Mouse (Mus musculus): ENCODE data around the gene Abraxas2.

The Abraxas2 gene

DNA sequence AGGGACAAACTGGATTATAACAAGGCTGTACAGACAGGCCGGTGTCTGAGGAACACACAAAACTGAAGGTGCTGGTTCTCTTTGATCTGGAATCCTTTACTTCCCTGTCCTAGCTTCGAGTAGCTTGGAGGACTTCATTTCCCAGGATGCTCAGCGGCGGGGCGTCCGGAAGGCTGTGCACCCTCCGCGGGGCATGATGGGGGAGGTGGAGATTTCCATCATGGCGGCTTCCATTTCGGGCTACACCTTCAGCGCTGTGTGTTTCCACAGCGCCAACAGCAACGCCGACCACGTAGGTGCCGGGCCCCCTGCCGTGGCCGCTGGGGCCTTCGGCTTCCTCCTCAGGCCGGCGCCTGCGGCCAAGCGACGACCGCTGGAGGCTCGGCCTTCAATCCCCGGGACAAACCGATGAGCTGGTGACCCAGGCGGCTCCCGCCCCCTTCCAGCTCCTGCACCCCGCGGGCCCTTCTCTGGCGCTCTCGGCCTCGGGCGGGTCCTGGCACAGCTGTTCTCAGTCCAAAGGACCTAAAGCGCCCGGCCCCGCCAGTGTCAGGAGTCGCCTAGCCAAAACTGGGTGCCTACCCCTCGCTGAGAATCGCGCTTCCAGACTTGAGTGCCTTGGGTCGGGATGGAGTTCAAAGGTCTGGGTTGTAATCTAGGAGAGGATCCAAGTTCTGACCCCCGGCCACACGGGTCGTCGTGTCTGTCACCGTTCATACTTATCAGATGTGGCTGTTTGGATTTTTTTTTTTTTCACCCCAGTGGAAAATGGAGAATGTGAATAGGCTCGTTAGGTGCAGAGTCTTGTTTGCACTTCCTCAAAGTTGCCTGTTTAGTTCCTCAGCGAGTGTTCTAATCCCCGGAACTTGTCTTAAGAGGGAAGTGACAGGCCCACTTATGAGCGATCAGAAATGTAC lies at the start of gene Abraxas2:
TSS of gene Abraxas2 (plus strand) at position 184 of the 917 bp plus-strand sequence.
- DNase-seq (ENCODE audit: low spot score in 2 of 2): peak; percentile 93

DNA sequence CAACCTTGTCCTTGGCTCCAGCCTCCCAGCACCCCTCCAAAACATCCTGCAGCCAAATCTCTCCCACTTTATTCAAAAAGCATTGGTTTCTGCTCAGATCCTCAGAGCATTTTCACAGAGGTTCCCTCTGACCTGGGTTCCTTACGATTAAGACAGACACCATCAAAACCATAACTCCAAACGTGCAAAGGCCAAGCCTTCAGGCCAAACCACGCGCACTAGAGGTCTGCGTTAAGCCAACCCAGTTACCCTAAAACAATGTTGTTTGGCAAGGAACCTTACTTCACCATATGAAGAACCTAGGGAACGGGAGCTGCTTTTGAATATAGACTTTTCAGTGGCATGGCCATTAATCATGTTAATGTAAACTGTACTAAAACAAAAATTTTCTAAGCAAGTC lies 49.3 kb upstream of the Abraxas2 start:
- no peak for DNase-seq (ENCODE audit: low spot score in 2 of 2)

DNA sequence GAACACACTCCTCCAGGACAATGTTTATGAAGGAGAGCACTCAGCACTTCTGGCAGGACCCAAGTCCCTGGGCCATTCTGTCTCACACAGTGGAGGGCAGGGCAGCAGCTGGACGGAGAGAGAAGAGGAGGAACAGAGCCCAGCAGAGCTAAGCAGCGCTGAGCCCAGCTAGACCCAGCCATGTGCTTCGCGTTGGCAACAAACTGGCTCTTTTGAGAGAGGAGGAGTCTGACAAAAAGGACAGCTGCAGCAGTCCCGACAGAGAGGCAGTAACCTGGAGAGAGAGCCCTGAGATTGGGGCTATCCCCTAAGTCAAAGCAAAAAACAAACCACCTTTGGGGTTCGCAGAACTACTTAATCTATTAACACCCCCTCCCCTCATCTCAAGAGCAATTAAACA lies 48.7 kb upstream of the Abraxas2 start:
- peak; percentile 64 to 70 for DNase-seq (ENCODE audit: low spot score in 2 of 2)

DNA sequence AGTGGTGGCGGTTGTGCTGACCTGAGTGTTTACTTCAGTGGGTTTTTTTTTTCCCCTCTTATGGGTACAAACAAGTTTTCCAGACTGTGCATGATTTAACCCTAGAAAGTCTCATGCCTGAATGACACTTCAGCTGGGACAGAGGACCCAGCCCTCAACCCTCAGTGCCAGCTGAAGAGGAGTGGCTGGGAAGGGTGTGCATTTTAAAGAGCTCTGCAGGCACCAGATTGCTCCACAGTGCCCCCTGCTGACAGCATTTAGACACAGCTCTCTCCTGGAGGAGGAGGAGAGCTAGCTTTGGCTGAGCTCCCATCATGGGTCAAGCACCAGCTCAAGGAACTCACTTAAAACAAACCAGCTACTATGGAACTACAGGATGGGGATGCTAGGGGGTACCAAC lies 48.1 kb upstream of the Abraxas2 start:
- peak; percentile 91 to 96 for DNase-seq (ENCODE audit: low spot score in 2 of 2)

DNA sequence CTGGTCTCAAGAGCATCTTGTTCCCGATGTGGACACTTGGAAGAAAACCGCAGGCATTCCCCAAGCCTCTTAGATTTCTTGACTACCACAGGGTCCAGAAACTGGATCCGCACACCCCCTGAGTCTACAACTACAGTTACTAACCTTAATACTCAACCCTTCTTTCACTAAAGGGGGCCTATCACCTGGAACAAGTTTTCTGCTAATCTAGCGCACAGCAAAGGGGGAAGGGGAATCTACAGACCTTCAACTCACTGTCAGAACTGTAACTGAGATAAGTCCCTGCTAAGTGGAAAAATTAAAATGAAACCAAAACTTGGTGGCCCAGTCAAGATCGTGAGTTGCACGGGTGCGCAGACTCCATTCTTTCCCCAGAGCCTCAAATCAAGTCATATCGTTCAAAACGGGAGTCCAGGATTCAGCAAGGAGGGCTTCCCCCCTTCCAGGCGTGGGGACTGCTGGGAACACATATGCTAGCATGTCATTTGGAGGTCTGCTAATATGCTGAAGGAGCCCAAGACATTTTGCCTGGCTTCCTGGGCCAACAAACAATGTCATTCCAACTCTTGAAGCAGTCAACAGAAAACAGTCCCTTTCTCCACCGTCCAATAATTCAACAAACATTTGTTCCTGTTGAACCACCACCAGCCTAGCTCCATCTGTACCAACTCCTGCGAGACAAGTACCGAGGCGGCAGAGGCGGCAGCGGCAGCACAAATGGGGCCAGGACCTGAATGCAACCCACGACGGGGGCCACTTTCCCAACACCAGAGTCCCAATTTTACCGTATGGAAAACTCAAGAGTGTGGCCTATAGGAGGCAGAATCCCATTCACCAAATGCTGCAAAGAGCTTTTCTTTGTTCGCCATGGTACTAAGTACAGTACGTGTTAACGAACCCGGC lies 47.1 kb upstream of the Abraxas2 start:
- peak in 1 of 2 experiments; percentile 56 for DNase-seq (ENCODE audit: low spot score in 2 of 2)

DNA sequence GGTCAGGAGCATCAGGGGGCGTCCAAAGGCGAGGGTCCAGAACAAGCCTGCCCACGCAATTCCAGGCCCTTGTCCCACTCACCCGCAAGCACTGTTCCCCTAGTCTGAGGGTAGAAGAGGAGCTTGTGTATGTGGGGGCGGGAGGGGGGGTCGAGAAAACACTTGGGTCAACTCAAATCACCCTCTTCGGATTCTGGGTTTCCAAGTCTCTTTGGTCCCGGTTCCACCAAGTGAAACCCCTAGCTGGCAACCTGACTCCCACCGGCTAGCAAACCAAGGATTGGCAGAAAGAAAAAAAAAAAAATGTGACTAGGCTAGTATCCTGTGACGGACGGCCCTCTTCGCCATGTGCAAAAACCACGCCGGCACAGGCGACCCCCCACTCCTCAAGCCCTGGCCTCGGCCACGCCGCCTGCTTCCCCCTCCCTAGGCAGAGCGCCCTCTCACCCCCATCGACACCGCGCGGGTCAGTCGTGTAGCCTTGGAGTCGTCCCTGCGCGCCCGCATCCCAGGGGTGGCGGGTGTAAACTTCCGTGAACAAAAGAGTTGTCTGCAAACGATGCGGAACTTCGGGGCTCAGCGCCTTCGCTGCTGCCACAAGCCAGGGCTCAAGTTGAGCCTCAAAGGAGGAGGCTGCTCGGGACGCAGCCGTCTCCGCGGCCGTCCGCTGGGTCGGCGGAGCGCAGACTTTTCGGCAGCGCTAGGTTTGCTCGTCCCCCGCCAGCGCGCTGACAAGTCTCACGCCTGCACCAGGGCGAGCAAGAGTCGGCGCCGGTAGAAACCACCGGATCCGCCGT lies 46.2 kb upstream of the Abraxas2 start:
- DNase-seq (ENCODE audit: low spot score in 2 of 2): peak in 1 of 2 experiments; percentile 48

DNA sequence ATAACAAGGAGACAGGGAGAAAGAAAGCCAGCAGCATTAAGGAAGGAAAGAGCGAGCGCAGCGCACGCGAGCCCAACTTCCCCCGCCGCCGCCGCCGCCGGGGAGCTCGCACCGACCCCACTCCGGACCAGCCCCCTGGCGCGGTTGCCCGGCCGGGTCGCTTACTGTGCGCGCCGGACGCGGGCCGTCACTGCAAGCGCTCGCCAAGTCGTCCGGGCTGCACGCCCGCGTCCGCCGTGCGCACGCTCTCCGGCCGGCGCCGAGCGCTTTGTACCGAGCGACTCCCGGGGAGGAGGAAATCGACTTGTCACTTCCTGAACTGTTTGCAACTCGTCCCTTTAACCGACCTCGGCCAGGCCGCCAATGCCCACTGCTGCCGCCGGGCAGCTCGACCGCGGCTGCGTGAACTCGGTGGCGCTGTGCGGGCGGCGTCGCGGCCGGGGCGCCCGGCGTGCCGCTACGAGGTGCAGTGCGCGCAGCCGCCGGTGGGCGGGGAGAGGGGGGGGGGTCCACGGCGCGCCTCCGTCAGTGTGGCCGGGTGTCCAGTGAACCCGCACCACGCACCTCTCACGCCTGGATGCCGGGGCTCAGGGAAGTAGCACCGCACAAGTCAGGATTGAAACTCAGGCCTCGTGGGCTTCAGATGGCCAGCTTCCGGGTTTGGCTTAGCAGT lies 45.5 kb upstream of the Abraxas2 start, which contains the start of gene Fam53b:
TSS of gene Fam53b (minus strand) at position 471 of the 673 bp plus-strand sequence.
- peak; percentile 64 to 71 for DNase-seq (ENCODE audit: low spot score in 2 of 2)

DNA sequence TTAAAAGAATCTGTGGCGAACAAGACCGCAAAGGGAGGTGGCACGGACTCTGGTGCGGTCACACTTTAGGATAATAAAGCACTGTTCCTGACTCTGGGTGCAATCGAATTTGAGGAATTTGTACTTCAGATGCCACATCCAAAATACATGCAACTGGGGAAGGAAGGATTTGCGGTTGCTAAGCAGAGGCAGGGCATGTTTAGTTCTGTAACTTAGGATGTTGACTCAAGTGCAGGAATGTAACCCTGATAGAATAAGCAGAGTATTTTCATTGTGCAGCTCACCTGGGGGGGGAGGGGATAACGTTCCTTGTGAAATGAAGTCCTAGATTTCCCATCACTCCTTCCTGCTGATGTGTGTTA lies 45.0 kb upstream of the Abraxas2 start:
- DNase-seq (ENCODE audit: low spot score in 2 of 2): no peak

DNA sequence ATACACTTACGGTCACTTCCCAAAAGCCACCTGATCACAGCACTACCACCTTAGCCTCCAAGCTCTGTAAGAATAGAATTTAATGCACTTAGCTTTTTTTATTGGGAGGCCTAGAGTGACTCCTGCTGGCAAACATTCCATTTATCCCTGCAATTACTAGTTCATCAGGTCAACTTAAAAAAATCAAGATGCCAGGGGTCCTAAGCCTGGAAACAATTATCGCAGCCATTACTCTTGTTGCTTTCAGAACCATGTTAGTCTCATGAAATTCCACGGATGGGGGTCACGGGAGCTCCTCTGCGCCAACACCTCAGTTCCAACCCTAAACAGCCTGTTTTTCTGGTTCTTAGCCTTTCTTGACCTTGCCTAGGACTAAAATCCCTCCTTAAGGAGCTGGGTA lies 43.9 kb upstream of the Abraxas2 start:
- peak in 1 of 2 experiments; percentile 3 for DNase-seq (ENCODE audit: low spot score in 2 of 2)

DNA sequence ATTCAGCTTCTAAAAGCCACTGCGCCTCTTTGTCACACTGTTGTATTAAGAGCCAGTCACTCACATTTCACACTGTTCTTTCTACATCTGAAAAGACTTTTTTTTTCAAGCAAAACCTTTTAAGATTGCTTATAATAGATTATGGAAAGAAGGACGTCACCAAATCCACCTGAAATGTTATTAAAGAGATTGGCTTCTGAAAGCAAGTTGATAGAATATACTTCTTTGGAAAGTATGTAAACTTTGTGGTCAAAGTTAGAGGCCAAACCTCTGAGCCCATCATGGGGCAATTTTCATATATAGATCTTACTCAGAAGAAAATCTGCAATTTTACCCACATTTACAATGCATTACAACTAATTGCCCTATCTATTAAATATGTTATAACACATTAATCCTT lies 42.5 kb upstream of the Abraxas2 start:
- no peak for DNase-seq (ENCODE audit: low spot score in 2 of 2)

DNA sequence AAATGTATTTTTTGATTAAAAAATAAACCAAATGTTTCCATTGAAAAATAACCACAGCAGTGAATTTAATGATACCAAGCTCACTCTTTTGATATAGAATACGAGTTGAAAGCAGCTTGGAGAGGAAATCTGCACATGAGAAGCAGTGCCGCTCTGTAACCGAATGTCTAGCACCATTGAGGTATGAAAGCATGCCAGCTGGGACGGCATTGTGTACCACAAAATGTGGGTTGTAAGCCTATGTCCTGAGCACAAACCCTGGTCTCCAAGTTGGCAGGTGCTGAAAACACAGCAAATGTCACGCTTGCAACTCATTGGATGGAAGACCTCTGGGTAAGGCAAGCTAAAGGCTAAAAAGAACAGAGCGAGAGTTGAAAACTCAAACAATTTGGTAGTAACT lies 42.0 kb upstream of the Abraxas2 start:
- DNase-seq (ENCODE audit: low spot score in 2 of 2): no peak

DNA sequence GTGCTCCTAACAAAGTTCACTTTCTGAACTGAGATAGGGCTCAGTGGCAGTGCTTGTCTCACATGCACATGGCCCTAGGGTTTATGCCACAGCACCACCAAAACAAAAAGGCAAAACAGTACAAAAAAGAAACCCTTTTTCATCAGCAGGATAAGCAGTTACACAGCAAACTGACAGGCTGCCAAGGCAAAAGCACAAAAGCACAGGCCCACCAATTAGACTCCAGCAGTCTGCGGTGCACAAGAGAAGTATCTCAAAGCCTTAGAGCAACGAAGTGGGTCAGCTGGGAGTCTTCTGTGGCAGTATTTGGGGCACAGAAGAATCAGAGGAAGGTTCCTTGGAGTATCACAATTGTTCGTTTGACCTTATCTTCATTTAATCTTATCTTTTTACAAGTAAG lies 38.3 kb upstream of the Abraxas2 start:
- no peak for DNase-seq (ENCODE audit: low spot score in 2 of 2)

DNA sequence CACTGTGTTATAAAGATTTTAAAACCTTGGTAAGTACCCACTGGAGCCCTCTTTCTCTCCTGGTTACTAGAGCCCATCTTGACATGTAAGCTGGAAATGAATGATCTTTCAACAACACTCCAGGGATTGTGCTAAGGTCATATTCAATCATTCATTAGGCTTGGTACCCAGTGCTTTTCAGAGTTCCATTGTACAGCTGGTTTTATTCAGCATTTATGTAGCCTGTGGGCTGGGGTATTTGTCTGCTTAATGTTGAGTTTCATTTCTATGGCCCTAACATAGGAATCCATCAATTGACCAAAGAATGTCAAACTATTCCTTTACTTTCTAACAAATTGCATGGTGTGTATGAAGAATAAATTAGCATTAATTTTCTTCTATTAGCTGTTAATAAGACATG lies 35.2 kb upstream of the Abraxas2 start:
- DNase-seq (ENCODE audit: low spot score in 2 of 2): no peak

DNA sequence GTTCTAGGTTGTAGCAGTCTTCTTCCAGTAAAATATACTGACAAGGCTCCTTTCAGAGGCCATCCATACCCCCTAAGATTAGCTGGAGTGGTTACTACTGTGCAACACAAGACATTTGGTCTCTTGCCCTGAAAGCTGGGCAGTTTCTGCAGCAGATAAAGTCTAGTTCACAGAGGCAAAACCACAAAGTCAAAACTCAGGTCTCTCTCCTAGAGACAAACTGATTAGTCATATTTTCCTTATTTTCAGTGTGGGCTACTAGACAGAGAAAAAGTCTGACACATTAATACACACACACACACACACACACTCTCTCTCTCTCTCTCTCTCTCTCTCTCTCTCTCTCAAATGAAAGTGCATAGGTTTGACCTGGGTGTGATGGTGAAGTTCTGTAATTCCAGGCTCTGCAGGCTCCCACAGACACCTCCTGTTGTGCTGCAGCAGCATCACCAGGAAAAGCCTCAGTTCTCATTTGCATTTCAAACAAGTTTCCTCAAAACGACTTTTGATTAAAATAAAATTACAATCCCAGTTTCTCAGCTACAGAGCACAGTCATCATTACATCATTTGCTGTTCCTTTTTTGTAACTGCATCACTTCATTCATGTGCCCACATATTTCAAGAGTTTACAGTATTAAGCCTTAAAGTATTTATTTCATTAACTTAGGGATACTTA lies 34.5 kb upstream of the Abraxas2 start:
- no peak for DNase-seq (ENCODE audit: low spot score in 2 of 2)

DNA sequence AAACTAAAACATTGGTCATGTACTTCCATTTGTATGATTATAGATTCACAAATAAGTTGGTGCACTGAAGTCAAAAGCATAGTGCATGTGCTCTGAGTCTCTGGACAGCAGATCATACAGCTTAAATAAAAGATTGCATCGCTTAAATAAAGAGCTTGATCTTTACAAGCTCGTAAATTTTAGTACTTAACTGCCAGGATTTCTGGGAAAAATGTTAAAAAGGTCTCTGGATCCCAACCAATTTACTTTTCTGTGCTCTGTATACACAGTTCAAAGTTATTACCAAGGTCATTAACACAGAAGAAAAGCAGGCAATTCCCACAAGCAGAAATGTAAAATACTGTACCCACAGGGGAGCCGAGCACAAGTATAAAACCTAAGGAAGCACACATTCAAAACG lies 28.1 kb upstream of the Abraxas2 start:
- no peak for DNase-seq (ENCODE audit: low spot score in 2 of 2)

DNA sequence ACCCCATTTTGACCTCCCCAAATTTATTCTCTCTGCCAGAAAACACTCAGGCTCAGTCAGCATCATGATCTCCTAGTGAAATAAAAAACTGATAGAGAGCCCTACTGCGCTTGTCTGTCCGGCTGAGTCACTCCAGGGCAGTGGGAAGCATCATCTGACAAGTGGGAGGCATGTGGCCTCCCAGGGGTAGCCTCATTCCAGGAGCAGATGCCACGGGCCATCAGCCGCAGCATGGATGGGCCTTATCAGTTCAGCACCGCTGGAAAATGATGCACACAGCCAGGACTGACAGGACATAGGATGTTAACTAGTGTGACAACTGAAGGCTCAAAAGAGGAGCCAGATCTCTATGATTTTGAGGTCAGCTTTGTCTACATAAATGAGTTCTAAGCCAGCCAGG lies 17.7 kb upstream of the Abraxas2 start:
- DNase-seq (ENCODE audit: low spot score in 2 of 2): no peak

DNA sequence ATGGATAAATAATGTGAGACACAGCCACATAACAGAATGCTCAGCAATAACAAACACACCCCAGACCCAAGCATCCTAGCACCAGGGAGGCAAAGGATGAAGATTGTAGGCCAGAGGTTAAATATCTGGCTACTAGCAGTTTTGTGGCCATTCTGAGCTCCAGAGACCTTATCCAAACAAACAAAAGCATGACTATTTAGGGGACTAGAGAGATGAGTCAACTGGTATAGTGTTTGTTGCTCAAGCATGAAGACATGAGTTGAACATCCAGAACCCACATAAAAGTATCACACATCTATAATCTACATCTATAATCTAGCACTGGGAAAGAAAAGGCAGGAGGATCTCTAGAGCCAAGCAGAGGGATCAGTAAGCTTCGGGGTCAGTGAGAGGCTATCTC lies 16.6 kb upstream of the Abraxas2 start:
- no peak for DNase-seq (ENCODE audit: low spot score in 2 of 2)

DNA sequence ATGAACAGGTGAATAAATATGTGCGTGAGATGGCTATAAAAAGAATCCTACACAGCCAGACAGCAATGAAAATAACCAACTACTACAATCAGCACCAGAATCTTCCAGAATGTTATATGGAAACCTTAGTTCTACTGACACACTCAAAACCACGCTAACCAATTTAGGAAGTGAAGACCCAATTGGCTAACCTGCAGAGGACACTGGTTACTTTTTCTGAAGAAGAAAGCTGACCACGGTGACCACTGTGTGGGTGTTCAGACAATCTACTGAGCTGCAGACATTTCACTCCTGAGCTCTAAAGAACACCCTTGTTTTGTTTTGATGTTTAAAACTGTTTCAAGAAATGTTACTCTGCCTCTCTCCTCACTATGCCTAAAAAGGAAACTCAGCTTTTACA lies 15.9 kb upstream of the Abraxas2 start:
- no peak for DNase-seq (ENCODE audit: low spot score in 2 of 2)

DNA sequence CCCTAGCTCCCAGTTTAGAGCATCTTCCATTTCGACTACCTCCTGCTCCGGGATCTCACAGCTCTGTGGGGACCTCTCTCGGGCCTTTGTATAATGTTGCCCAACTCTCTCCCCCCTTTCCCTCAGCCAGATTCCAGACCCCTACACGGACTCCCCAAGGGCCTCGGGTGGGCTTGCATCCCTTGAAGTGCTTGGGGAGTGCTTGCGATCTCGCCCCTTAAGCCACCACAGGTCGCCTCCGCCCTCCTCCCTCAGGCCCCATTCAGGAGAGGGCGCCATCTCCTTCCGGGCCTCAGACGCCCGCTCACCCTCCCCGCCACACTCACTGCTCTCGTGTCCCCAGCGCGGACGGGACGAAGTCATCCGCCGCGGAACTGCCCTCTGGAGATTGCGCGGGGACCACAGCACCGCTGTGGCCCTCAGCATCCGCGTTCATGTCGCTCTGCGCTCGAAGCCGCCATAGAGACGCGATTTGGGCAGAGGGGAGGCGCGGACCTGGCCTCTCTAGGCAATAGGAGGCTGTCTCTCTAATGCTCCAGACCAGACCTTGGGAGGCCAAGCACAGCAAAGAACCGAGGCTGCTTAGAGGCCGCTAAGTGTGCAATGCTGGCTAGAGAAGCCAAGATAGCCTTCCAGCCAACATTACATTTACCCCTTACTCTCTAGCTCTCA lies 6.7 kb upstream of the Abraxas2 start, which contains the start of gene Eef1akmt2:
TSS of gene Eef1akmt2 (minus strand) at position 501 of the 672 bp plus-strand sequence.
- peak; percentile 82 to 83 for DNase-seq (ENCODE audit: low spot score in 2 of 2)

DNA sequence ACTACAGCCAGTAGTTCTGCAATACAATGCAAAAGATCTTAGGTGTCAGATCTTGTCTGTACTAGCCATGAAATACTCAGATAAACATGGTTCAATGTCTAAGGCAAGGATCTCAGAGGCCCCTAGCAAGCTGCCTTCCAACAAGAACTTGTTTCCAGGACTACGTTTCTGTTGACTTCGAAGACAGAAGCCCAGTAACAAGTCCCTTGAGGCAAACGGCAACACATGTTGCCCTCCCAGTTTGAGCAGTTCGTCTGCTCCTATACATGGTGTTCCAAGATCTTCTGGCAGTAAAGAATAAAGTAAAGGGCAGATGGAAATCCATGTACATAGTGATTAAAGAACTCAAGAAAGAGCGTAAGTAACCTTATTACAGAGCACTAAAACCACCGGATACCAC lies 5.7 kb upstream of the Abraxas2 start:
- DNase-seq (ENCODE audit: low spot score in 2 of 2): no peak

Measured in right cerebral cortex, adult 2 months (tissue).